Mouse (Mus musculus) testis, postnatal 10 days (tissue): Measurements from ENCODE around the gene Cldn15.

Experiments used
- DNase-seq: peaks from one replicate; pipeline ENCODE4 v3.0.0; 2021; ENCODE audit warnings: low spot score

Gene Cldn15

DNA sequence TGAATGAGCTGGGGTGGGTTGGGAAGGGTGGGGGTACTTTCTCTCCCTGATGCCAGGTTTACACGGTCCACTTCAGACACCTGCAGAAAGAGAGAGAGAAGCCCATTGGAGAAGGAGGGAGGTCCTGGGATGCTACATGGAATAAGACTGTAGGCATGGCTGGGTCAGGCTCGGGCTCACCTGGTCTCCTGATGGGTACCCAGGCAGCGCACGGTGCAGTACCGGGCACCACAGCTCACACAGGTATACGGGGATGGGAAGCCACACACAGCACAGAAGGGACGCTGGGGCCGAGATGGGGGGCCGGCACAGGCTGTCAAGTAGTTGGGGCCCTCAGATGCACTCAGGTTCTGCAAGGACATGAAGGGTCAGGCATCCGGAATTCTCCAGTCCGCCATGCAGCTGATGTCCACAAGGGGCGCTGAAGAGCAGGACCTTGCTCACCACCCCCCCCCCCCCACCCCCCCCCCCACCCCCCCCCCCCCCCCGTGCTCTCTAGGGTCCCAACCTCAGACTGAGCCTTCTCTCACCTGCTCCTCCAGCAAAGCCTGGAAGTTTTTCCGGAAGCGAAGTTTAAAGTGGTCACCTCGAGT lies 16.0 kb downstream of the Cldn15 start:
- peak; percentile 84 for DNase-seq

DNA sequence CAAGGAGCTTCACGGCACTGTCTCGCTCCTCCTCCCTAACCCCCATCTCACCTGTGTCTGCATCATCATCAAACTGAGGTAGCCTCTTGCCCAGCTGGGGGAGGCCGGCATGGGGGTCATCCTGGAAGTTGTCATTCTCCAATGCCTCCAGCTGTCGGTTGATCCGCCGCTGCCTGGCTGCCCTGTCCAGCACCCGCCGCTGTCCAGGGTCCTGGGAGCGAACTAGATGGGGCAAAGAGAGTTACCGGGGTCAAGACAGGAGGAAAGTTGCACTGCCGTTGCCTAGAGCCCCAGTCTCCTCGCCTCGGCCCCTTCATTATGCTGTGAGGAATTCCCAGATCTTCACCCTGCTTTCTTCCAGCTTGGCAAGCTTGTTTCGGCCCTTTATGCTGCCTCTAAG lies 18.4 kb downstream of the Cldn15 start:
- DNase-seq, result no peak

DNA sequence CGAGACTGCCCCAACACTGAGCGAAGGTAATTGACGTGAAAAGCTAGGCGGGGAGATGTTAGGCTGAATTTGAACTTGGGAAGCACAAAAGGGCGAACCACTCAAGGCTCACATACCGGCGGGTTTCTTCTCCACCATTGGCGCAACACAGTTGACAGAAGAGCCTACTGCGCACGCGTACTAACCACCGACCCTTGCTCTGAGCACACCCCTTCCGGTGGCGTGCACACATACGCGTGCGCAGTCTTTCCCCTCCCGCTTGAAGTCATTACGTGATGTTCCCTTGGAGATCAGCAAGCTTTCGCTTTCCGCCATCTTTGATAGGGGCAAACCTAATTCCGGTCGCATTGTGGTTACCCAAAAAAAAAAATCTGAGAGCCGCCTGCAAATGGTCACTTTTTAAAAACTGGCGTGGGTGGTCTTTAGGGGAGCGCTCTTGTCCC lies 20.3 kb downstream of the Cldn15 start, which contains the start of gene Plod3:
Gene Plod3 (plus strand): TSS at position 325 of the 443 bp plus-strand sequence.
- DNase-seq, result peak; percentile 96

DNA sequence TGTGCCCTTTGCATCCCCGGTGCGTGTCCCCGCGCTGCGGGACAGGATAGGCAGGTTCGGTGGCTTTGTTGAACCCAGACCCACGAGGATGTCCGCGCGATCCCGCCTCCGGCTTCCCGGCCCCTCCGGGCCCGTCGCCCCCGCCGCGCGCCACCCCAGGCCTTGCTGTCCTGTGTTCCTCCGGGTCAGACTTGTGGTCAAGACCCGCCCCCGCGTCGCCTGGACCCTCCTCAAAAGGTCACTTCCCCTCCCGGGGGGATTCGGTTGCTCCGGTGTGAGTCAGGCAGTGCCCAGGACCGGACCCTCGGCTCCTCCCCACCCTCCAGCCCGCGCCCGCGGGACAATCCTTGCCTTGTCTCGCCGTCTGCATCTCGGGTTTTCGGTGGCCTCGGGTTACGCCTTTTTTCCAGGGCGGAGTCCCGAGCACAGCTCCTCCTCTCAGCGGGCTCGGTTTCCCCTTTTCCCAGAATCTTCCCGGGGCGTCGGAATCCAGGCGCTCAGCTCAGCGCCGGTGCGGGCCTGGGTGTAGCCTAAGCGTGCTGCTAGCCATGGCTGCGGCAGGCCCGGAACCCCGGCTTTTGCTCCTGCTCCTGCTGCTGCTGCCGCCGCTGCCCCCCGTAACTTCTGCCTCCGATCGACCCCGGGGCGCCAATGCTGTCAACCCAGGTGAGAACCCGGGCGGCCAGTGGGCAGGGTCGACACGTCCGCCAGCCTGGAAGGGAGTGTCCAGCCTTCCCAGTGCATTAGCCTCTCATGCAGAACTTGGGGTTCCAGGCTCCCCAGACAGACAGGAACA lies 20.9 kb downstream of the Cldn15 start:
- DNase-seq, result peak; percentile 84

DNA sequence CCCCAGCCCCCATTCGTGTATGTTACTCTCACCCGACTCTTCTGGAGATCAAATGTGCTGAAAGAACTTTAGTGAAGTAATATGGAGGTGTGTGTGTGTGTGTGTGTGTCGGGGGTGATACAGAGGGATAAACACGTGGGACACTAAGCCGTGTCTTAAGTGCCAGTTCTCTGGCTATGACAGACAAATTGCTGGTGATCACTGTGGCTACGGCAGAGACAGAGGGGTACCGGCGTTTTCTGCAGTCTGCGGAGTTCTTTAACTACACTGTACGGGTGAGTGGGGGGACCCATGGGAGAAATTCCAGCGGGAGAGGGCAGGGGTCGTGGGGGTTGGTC lies 21.5 kb downstream of the Cldn15 start, which contains the start of gene Znhit1:
Gene Znhit1 (minus strand): TSS at position 88 of the 338 bp plus-strand sequence.
- DNase-seq, result no peak

DNA sequence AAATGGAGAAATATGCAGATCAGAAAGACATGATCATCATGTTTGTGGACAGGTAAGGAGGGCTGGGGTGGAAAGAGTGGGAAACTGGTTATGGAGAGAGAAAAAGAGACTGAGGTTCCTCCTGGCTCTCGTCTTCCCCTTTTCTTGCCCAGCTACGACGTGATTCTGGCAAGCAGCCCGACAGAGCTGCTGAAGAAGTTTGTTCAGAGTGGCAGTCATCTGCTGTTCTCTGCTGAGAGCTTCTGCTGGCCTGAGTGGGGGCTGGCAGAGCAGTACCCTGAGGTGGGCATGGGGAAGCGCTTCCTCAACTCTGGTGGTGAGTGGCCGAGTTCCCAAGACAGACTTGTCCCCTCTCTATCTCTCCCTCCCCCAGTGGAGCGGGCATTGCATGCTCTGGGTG lies 22.0 kb downstream of the Cldn15 start:
- DNase-seq, result peak; percentile 62

DNA sequence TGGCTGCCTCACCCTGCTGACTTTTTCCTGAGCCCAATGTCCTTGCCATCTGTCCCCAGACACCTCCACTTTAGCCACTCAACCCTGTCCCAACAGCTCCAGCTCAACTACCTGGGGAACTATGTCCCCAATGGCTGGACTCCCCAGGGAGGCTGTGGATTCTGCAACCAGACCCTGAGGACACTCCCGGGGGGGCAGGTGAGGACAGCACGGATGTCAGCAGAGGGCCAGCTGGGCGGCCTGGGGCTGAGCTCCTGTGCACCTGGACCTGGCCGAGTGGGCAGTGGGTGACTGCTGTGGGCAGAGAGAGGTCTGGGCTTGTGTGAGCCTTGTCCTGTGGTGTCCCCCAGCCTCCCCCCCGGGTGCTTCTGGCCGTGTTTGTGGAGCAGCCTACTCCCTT lies 23.4 kb downstream of the Cldn15 start:
- no peak for DNase-seq

DNA sequence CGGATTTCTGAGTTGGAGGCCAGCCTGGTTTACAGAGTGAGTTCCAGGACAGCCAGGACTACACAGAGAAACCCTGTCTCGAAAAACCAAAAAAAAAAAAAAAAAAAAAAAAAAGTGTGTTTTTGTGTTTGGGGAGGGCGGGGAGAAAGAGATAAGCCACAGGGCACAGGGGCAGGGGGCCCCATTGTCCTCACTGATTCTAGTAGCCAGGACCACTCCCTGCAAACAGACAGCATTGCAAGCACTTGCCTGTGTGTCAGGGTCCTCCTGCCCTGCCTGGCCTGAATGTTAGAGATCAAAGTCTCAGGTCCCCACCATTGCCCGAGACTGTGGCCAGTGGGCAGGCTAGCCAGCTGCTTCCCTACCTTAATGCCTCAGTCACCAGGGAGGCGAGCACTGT lies 33.0 kb downstream of the Cldn15 start:
- DNase-seq, result no peak

DNA sequence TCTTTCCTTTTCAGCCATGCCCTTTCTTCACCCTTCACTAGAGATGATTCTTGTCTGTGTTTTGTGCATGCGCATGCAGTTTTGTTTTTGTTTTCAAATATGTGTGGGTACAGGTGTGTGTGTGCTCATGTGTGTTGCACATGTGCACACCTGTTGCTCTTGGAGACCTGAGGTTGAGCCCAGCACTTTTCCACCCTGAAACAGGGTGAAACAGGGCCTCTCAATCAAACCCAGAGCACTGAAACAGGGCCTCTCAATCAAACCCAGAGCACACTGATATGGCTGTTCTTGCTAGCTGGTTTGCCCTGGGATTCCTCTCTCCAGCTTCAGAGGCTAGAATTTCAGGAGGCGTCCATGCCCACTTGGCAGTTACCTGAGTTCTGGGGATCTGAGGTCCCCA lies 34.2 kb downstream of the Cldn15 start:
- no peak for DNase-seq

DNA sequence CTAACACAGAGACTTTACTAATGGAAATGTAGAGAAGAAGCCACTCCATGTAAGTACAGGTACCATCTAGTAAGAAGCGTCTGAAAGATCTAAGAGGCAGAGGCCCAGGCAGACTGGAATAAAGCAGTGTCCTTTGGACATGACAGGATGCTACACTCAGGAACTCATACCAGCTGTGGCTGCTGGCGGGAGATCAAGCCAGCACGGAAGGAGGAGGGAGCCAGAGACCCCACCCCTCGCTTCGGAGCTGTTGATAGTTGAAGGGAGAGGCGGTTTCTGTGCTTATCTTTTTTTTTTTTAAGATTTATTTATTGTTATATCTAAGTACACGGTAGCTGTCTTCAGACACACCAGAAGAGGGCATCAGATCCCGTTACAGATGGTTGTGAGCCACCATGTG lies 40.9 kb downstream of the Cldn15 start:
- DNase-seq, result no peak

DNA sequence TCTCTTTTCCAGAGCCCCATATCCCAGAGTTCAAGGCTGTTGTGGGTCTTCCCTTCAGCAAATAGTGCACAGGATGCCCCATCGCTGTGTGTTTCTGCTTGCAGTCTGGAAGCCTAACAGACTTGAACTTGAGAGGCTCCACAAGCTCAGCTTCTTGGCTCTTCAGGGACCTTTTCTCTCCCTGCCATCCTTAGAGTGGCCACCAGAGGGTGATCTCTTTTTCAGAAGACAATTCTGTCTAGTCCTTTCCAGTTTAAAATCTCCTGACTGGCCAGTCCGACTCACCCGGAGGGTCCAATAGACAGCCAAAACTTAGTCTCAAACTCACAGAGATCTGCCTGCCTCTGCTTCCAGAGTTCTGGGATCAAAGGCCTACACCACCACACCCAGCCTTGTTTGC lies 43.6 kb downstream of the Cldn15 start:
- peak; percentile 78 for DNase-seq

DNA sequence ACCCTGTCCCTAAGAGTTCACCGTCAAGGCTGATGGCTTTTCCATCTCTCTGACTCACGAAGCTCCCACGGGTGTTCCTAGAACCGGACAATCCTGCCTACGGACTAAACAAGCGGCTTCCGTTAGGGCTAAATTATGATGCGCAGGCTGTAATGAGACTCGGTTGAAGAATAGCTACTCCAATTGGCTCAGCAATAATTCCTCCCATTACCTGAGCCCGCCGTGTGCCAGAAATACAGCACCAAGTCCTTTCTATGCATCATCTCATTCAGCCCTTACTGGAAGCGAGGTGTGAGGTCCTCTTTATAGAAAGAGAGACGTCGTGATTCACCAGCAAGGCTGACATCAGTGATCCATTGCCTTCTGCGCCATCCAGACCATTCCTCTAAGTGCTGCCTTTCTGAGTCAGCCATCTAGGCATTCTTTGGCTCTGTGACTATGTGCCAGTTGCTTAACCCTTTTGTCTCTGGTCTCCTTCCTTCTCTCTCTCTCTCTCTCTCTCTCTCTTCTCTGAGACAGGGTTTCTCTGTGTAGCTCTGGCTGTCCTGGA lies 46.1 kb downstream of the Cldn15 start:
- no peak for DNase-seq

DNA sequence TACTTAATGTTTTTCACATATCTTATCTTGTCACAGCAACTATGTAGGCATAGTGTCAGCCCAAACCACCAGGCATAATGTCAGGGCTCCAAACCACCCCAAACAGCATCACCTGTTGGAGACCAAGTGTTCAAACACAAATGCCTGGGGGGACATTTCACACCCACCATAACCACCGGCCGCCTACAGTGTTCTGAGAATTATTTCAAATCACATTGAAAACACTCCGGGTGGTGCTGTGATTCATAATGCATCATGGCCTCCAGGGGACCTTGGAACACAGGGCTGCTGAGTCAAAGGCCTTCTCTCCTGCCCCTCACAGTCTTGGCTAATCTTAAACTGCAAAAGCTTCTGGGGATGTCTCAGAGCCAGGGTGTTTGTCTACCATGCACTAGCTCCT lies 49.5 kb downstream of the Cldn15 start:
- DNase-seq, result no peak

DNA sequence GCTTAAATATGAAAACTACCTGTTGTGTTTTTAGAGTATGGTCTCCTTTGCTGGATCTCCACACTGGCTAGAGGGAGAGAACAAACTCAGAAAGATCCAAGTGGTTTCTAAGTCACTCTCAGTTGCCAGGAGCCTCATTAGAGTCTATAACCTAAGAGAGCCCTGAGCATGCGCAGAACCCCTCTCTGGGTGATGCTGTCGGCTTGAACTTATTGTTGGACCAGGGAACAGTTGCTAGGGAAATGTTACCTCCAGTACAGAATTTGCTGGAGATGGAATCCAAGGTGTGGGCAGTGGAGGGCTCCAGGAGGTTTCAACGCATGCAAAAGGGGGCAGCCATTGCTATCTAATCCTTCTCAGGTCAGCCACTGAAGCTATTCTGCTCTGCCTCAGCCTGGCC lies 57.9 kb downstream of the Cldn15 start:
- no peak for DNase-seq

DNA sequence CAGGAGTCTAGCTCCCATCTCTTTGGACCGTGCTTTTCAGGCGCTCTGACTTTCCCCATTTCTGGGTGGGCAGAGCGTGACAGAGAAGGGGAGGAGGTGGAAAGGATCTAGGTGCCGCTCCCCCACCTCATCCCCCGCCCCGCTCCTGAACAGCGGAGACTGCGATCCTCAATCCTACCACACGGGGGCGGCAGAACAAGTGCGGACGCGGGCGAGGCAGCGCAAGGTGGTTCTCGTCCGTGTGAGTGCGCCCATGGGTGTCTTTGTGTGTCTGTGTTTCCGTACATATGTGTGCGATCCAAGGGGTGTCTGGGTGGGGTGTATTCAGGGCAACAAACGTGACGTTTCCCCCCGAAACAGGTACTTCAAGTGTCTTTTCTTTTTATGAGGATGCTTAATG lies 58.7 kb downstream of the Cldn15 start:
- DNase-seq, result peak; percentile 93
